Mouse (Mus musculus) CH12F3 (cell line): Measurements from ENCODE around the gene Wdr61.

ENCODE experiments used
- in situ Hi-C: fragments of 300-500 bp; cut with MboI; formaldehyde crosslinking; loops from 2 replicates; pipeline ENCODE4 v1.14.3; 2020; ENCODE audit warnings: low sequenced_read_pairs

Wdr61 gene

DNA sequence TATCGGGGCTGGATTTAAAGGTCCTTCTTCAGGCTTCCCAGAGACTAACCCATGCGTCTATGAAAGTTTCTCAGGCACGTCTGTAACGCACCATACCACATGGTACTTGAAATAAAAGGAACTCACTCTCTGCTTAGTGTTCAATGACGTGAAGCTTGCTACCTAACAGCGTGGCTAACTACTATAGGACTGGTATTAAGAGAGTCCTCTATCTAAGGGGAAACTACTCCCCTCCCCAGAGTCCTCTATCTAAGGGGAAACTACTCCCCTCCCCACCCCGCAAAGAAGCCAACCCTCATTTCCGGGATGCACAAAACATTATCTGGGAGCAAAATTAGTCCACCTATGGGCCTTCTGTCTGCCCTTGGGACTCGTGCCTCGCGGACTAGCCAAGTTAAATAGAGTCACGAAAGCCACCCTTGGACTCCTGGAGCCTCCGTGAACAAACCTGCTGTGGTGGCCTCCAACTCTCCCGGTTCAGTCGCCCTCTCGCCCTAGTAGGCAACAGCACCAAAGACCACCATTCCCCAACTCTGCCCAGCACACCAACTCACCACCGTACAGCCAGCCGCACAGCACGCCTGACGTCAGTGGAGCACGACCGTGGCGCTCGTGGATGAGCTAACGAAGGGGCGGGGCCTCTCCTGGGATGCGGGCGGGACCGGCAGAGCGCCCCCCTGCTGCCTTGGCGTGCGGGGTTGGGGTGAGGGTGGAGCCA, at the start of gene Wdr61:
Gene Wdr61 (minus strand): TSS at position 599 of the 718 bp plus-strand sequence.
- in situ Hi-C loops: no loop called here

DNA sequence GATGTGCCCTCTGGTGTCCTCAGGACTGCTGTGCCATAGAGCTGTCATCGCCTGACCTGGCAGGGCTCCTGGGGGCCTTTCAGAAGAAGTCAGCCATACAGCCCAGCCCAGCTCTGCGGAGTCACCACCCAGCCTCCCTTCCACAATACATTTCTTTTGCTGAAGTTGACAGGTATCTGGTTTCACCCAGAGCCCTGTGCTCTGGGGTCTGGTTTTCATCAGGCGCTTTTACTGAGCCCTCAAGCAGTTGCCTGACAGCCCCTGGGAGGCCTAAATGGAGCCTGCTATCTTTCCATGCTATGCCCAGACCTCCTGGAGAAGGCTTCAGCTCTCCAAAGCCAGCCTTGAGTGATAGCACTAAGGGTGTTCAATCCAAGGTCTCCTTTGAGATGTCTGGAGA, 49.7 kb upstream of the Wdr61 start:
- in situ Hi-C loops: no loop called here

DNA sequence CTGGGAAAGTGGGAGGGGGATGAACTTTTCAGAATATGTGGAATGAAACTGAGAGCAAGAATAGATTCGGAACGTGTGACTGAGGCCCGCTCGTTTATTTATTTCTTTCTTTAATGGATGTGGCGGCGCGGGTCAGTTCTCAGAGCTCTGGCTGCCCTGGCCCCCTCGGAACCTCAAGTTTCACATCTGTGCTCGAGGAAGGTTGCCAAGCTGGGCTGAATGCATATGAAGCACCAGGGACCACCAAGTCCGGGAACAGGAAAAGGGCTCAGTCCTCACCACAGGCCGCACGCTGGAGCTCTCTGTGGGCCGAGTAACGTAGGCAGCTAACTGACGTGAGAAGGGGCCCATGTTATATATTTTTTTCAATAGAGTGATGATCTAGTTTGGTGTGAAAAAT, 48.2 kb upstream of the Wdr61 start:
- in situ Hi-C loops: no loop called here

DNA sequence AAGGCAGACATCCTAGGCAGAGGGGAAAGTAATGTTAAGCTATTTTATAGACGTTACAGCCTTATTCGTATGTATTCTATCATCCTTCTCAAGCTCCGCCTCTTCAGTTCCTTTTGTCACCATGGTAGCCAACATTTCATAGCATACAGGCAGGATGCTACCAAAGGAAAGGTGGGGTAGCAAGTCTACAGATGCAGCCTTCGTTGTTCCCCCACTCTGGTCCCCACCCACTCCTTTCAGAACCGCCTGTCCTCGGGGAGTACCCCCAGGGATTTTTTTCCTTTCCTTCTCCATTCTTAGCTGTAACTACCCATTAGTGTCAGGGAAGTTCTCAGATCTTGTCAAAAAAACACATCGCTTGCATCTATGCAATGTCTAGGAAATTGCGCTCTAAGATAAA, 45.0 kb upstream of the Wdr61 start:
- in situ Hi-C loops: no loop called here

DNA sequence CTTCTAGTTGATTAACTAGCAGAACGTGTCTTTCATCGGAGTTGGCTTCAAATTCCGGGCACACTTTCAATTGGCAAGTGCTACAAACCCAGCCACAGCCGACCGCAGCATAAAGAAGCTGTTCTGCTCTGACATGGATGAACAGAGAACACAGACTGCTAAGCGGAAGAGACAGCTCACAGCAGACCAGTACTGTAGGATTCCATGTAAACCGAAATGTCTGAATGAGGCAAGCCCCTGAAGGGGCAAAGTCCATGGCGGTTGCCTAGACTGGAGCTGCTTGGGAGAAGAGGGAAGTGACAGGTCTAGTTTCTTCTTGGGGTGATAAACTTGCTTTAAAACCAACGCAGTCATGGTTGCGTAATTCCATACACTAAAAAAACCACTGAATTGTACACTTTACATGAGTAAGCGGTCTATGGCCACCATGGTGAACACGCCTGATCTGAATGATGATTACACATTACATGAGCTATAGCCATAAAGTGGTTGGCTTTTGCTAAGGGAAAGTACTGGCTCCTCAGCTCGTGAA, 42.2 kb upstream of the Wdr61 start:
- in situ Hi-C loops: no loop called here

DNA sequence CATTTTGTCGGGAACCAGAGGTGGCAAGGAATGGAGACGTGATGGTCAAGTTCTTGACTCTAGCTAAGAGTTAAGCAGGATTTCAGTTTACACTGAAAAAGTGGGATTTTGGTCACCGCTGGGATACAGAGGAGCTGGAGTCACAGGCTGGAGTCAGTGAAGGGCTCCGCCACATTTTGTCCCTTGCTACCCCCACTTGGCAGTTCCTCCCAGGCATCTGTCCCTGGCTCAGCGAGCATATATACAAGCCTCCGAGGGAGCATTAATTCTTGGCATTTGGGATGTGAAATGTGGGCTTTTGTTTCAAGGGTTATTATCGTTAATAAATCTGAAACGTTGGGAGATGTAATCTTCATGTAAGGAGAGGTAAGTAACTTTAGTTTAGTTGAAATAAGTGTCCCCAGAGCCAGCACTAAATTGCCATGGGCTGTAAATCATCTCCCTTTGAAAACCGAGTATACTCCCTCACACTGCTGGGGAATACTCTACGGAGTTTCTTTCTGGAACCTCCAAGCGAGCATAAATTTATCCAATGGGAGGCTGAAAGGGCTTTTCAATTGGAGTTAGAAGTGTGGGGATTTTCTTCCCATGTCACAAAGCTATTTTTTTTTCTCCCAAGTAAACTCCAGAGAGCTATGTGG, 35.9 kb upstream of the Wdr61 start:
- in situ Hi-C loops: no loop called here

DNA sequence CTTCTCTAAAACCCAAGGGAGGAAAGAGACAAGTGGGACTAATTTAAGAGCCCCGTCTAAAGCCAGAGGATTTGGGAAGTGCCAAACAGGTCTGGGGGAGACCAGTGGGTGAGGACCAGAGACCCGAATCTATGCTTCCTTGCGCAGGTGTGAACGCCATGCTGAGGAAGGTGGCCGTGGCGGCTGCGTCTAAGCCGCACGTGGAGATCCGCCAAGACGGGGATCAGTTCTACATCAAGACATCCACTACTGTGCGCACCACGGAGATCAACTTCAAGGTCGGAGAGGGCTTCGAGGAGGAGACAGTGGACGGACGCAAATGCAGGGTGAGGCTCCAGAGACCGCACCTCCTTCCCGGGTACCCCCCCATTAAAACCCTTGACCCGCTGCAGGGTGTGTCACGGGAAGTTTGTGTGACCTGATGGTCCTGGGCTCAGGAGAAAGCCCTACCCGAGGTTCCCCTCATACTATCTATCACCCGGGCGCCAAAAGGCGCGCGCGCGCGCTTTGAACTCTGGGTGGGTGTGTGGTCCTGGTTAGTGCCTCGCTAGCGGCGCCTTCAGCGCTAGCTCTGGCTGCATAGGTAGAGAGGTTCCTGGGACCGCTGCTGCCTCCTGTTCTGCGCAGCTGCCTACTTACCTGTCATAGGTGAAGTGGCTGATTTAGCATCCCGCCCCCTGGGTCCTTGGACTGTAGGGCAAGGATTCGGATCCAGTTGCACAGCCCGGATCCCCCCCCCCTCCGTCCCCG, 31.2 kb upstream of the Wdr61 start:
- in situ Hi-C loops: no loop called here

DNA sequence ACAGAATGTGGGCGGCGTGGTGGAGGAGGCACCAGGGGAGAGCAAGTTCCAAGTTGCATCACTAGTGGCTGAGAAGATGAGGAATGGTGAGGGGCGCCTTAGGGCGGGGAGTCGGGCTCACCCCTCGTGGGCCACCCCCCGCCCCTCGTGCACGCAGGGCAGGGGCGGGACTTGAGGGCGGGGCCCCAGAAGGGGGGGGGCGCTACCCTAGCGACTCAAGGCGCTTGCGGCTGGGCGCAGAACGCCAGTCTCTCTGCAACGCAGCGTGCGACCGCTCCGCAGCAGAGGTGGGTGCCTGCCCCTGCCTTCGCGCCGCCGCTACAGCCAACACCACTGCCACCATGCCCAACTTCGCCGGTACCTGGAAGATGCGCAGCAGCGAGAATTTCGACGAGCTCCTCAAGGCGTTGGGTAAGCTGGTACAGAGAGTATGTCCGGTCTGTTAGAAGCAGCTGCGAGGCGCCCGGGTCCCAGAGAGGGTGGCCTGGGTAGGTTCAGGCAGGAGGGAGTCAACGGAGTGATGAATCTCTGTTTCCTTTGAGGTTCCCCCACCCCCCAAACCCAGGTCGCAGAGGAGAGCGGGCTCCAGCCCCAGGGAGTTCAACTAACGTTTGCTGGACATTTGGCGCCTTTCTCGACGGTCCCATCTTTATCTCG, 30.4 kb upstream of the Wdr61 start, which contains the start of gene Crabp1:
Gene Crabp1 (plus strand): TSS at position 188 of the 657 bp plus-strand sequence.
- in situ Hi-C loops: no loop called here

DNA sequence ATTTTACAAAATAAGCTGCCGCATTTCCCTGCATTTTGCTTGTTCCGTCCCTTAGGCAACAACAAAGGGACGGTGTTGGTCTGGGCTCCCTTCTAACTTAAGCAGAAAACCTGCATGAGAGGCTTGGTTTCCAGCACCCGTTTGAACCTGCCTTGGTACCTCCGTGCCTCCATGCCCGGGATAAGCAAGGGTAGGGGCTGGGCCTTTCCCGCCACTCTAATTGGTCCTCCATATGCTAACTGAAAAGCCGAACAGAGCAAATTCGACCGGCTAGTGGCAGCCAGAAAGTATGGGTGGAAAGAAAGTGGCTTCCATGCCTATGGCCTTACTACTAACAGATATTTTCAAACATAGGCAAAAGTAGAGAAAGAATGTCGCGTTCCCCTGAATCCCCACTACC, 29.8 kb upstream of the Wdr61 start:
- in situ Hi-C loops: no loop called here

DNA sequence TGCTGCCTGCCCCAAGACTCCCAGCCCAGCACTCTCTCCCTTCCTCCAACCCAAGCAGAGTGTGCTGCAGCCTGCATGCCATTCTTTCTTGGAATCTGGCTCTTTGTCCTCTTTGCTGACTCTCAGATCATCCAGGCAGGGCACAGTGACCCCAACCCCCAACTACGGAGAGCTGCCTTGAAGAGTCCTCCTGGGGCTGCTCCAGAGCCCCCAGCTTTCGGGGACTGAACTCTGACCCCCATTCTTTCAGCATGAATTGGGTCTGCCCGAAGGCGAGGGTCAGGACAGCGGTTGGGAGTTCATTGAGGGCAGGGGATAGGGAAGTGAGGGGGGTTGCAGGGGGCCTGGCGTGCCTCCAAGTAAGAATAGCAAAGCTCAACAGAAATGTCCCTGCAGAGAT, 25.3 kb upstream of the Wdr61 start:
- in situ Hi-C loops: no loop called here

DNA sequence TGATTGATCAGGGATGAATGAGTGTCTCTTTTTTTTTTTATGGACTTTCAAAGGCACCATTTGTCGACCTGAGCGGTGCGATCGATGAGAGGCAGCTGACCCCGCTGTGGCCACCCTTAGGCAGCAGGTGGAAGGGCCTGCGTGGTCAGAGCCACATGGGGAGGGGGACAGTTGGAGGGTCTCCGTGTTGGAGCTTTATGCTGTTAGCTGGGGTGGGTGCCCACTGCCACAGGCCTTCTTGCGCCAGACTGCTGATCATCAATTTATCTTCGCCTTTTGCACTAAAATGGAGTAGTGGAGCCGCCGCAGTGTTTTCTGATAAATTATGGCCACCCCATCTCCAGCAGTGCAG, 18.6 kb upstream of the Wdr61 start:
- in situ Hi-C loops: no loop called here

DNA sequence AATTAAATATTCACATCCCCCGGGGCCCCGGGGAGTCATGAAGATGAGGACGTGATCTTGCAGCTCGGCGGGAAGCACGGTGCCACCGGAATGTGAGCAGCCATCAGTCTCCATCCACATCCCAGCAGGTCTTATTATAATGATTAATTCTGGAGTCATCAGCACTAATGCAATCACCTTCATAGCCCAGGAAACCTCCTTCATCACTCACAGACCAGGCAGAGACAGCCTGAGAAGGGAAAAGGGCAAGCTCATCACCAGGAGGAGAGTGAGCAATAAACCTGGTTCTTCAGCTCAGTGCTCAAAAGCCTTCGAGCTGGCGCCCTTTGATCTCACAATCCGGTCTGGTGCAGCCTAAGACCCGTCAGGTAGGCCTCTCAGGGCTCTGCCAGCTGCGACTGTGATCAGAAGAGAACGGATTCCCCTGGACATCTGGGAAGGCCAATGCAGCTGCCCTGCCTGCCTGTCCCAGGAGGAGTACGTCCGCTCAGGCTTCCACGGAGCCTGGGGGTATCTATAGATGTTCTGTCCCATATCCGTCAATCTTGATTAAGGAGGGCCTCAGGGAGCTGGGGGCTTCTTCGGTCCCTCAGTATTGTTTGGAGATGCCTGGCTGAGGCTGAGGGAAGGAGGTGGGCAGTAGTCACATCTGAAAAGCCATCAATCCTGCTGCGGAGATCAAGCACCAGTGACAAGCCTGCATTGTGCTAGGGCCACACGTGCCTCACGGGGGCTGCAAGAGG, 18.1 kb upstream of the Wdr61 start:
- in situ Hi-C loops: no loop called here

DNA sequence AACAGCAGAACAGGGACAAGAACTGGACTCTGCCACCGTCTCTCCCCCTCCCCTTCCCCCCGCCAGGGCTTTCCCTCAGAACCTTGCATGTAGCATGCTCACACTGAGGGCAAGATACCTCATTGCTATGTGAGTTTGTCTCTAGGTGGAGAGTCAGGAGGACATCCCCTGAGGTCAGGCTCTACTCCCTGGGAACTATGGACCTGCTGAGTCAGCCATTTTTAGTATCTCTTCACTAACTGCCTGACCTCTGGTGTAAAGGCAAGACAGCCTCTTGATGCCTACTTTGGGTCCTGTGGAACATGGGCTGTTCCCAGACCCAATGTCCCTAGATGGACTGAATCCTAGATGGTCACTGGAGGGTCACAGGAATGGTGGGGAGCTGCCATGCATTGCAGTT, 17.4 kb upstream of the Wdr61 start:
- in situ Hi-C loops: no loop called here

DNA sequence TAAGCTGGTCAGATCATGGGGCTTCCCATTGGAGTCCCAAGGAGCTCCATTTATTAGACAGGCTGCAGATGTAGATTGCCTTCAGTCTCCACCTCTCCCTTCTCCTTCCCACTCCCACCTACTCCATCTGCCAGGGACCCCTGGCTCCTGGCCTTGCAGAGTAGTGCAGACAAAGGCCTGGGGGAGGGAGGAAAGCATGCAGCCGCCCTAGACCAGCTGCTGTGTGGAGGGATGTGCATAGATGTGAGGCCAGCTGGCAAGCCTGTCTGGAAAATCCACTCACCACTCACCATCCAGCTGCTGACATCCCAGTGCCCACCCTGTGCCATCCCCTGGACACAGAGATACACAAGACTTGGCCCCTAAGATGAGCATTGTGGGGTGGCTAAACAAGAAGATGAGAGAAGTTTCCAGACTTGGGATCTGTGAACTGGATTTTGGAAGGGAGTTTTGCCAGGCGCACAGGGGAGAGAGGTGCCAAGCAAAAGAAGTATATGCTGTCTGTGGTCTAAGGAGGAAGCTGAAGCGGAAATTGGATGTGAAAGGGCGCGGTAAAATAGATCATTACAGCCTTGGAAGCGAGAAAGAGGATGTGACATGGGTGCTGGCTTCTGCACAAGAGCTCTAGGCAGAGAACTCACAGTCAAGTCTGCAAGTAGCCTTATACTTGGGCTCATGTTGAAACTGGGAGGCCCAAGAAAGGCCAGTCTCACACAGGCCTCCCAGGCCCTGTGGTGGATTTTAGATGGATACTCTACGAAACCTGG, 16.1 kb upstream of the Wdr61 start:
- in situ Hi-C loops: no loop called here

DNA sequence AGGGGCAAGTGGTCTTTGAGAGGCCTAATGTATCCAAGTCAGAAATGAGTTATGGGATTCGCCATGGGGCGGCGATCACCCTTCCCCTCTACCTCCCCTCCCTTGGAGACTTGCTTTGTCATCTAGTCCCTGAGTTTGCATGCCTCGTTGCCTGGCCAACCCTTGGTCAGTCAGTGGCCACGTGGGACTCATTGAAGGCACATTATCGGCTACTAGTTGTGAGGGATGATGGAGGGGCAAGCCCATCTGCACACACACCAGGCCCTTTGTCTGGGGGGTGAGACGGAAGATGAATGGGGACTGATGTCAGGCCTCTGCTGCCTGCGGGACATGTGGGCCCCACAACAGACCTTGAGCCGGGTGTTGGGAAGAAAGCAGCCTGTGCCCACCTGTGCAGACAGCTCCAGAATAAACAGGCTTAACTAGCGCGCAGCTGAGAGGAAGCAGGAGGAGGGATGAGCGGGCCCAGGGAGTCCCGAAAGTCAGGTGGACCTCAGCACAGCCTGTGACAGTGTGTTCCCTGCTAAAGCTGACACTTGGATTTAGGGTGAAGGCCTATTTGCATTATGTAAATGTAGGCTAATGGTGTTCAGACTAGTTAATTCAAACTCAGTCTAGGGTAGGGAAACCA, 11.5 kb upstream of the Wdr61 start:
- in situ Hi-C loops: no loop called here

DNA sequence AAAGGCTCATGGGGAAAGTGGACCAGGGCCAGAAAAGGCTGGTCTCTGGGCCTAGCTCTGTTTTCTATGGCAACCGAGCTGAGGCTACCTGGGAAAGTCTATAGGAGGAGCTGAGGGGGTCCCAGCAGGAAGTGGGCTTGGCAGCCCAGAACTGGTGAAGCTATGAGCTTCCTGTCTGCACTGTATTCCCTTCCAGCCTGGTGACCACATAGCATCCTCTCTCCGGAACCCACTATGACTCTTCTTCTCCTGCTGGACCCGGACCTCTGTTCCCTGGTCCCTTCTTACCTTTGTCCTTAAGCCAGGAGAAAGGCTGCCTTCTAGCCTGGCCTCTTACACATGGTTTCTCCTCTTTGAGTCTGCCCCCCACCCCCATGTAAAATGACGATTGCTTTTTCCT, 9.6 kb upstream of the Wdr61 start:
- in situ Hi-C loops: no loop called here

DNA sequence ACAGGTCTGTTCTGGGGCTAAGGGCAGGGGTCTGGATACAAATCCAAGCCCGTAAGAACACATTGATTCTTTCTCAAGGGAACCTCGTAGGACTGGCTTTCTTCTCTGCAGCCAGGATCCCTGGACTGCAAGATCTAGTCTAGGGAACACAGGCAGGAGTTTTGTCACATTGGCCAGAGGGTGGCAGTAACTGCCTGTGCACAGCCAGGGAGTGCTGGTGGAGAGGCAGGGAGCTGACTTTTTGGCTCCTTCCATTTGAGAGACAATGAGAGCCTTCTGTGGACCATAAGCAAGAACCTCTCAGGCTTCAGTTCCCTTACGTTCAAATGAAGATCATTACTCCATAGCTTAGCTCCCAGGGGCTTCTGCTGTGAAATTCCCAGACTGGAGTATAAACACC, 4.1 kb upstream of the Wdr61 start:
- in situ Hi-C loops: loop anchor here (5.0 kb wide), 1 partner anchor 84 kb away; no protein-coding TSS in a partner anchor

DNA sequence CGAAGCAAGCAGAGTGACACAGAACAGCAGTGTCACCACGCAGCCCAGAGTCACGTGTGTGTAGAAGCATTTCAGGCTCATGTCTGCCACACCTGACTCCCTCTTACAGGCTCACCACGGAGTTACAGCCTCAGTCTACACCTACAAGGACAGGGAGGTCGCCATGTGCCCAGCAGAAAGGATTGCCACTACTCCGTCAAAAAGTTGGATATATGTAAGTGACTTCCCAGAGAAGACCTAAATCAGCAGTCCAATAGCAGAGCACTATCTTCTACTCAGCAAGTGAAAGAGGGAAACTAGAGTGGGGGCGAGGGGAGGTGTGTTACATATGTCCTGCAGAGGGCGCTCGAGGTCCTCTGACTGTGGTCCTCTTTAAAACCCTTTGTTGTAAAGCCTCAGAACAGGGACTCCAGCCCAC, 2.0 kb upstream of the Wdr61 start:
- in situ Hi-C loops: loop anchor here (5.0 kb wide), 1 partner anchor 86 kb away; no protein-coding TSS in a partner anchor

DNA sequence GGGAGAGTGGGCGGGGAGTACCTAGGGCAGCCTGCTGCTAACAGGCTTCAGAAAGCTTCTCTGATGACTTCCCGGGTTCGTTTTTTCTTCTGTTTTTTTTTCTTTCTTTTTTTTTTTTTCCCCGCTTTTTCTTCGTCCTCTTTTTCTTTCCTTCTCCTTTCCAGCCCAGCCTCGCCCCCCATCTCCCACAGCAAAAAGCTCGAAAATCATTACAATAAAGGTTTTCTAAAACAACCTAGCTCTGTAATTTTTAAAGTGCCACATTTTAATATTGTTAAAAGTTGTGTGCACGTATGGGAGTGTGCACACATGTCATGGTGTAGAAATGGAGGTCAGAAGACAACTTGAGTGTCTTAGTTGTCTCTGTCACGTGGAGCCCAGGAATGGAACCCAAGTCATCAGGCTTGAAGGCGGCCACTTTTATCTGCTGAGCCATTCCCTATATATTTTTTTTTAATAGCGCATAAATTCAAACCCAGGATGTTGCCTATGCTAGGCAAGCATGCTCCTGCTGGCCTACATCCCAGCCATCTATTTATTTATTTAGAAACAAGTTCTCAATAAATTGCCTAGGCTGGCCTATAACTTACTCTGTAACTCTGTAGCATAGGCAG, 427 bp upstream of the Wdr61 start:
- in situ Hi-C loops: loop anchor here (5.0 kb wide), 1 partner anchor 88 kb away; no protein-coding TSS in a partner anchor
